Mouse (Mus musculus): ENCODE measurements around the gene Snx5. TPM values are rescaled to one million over a fixed set of nuclear protein-coding genes. Genes with fewer than 3 reads are reported as not detected.
A peak's percentile ranks its signal among the peaks of the same experiment; 100 is the strongest.

Snx5 gene
- polyA plus RNA-seq, 2 experiments = 66.3 to 67.0 TPM

DNA sequence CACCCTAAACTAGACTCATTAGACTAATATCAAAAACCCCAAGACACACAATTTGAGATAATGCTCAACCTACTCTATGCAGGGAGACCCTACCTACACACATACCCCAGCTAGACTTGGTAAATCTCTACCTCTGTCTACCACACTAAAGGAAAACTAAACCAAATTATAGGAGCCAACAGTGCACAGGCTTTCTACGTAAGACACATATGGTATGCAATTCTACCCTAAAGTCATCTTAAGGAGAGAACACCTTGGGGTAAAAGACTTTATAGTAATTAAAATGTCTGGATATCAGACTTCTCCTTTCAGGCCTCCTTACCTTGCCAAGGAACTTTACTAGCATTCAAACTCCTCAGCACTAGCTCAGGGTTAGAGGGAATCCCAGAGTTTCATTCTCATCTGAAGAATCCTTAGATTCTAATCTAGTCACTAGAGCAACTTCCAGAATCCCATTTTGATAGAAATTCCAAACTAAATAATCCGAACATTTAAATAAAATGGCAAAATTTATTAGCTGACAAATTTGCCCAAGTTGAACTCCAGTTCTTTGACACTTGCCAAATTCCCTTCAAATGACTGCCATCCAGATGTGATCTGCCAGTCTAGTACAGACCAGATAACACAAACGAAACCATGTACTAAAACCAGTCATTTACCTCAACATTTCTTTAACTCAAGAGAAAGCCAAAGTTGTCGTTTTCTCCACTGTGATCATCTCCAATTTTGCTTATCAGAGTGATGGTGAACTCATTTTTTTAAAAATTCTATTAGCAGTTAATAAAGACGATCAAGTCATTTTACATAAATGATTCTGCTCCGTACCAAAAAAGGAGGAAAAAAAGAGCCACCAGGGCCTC is 2.0 kb downstream of the Snx5 start:
- H3K36me3 ChIP-seq (replicated peaks; ENCODE audit: control insufficient read depth, insufficient read depth, low read depth) = peaks cover 24% of the 10 kb centered on the region
- ATAC-seq (ENCODE audit: insufficient read depth) (no peak), DNase-seq (ENCODE audit: low read depth in 3 of 3, low spot score in 3 of 3) (no peak)
- H3K4me2 ChIP-seq (ENCODE audit: low read depth) = peak overlapping the region; percentile 73
- H3K27me3 ChIP-seq (ENCODE audit: control insufficient read depth, insufficient read depth, low read length) = no peaks in the 10 kb centered on the region
- peaks cover 30 to 33% of the 10 kb centered on the region in 2 experiments for H3K4me1 ChIP-seq (replicated peaks; ENCODE audit: control insufficient read depth in 2 of 2, insufficient read depth in 2 of 2, low read length in 1 of 2)
- peak overlapping the region; percentile 87 for H3K27ac ChIP-seq
- peak overlapping the region; percentile 72 to 82 for H3K4me3 ChIP-seq (ENCODE audit: insufficient read depth in 1 of 2, low read depth in 2 of 2, low read length in 2 of 2)
- WGBS (ENCODE audit: insufficient replicate concordance) = 1% methylated on average over 6 of the region's 6 CpGs
- TF ChIP-seq EP300 (IDR thresholded peaks at IDR 0.05; ENCODE audit: low read depth) = no peak
- TF ChIP-seq CTCF (IDR thresholded peaks at IDR 0.05; ENCODE audit: low read depth) = no peak
- no peaks in the 10 kb centered on the region for H3K9me3 ChIP-seq (ENCODE audit: control insufficient read depth, low read length)
- peak overlapping the region; percentile 99 for H3K9ac ChIP-seq (replicated peaks)

DNA sequence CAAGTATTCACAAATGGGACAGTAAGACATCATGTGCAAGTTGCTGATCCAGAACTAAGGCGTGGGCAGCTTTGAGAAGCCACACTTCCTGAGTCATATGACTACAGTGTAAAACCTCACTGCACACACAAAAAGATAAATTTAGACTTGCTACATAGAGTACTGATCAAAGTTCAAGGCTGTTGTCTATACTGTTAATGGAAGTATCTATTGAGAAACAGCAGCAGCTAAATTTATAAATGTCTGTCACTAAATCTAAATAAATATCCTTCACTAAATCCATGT is 3.0 kb downstream of the Snx5 start:
- Histone ChIP-seq H3K4me2 (ENCODE audit: low read depth) (peak overlapping the region; percentile 73), H3K4me3 (ENCODE audit: insufficient read depth in 1 of 2, low read depth in 2 of 2, low read length in 2 of 2) (peak overlapping the region; percentile 39 to 82), H3K4me1 (replicated peaks; ENCODE audit: control insufficient read depth in 2 of 2, insufficient read depth in 2 of 2, low read length in 1 of 2) (peaks cover 29 to 31% of the 10 kb centered on the region in 2 experiments), H3K27ac (no peak overlapping the region; the same call in 1 of the 2 replicates), H3K9ac (replicated peaks) (peak overlapping the region; percentile 99), H3K36me3 (replicated peaks; ENCODE audit: control insufficient read depth, insufficient read depth, low read depth) (peaks cover 27% of the 10 kb centered on the region), H3K27me3 (ENCODE audit: control insufficient read depth, insufficient read depth, low read length) (no peaks in the 10 kb centered on the region), H3K9me3 (ENCODE audit: control insufficient read depth, low read length) (no peaks in the 10 kb centered on the region)
- 0% methylated on average over 1 of the region's 1 CpGs for WGBS (ENCODE audit: insufficient replicate concordance)
- ATAC-seq (ENCODE audit: insufficient read depth) (no peak), DNase-seq (ENCODE audit: low read depth in 3 of 3, low spot score in 3 of 3) (no peak)
- TF ChIP-seq CTCF (IDR thresholded peaks at IDR 0.05; ENCODE audit: low read depth) = no peak
- no peak for TF ChIP-seq EP300 (IDR thresholded peaks at IDR 0.05; ENCODE audit: low read depth)

GRCm38 (mm10) chr2:144267004-144267730 is 3.5 kb downstream of the Snx5 start:
- WGBS (ENCODE audit: insufficient replicate concordance) = 26% methylated on average over 5 of the region's 5 CpGs
- H3K36me3 ChIP-seq (replicated peaks; ENCODE audit: control insufficient read depth, insufficient read depth, low read depth) = peaks cover 28% of the 10 kb centered on the region
- ATAC-seq (ENCODE audit: insufficient read depth) = no peak
- peak overlapping the region; percentile 99 for H3K9ac ChIP-seq (replicated peaks)
- H3K9me3 ChIP-seq (ENCODE audit: control insufficient read depth, low read length) = no peaks in the 10 kb centered on the region
- peak overlapping the region; percentile 19; the same call in 1 of the 2 replicates for H3K27ac ChIP-seq
- peak overlapping the region; percentile 73 for H3K4me2 ChIP-seq (ENCODE audit: low read depth)
- H3K4me3 ChIP-seq (ENCODE audit: insufficient read depth in 1 of 2, low read depth in 2 of 2, low read length in 2 of 2) = peak overlapping the region; percentile 39 to 82
- TF ChIP-seq EP300 (IDR thresholded peaks at IDR 0.05; ENCODE audit: low read depth) (no peak), CTCF (IDR thresholded peaks at IDR 0.05; ENCODE audit: low read depth) (no peak)
- H3K27me3 ChIP-seq (ENCODE audit: control insufficient read depth, insufficient read depth, low read length) = no peaks in the 10 kb centered on the region
- H3K4me1 ChIP-seq (replicated peaks; ENCODE audit: control insufficient read depth in 2 of 2, insufficient read depth in 2 of 2, low read length in 1 of 2) = peaks cover 28 to 29% of the 10 kb centered on the region in 2 experiments
- DNase-seq (ENCODE audit: low read depth in 3 of 3, low spot score in 3 of 3) = no peak

DNA sequence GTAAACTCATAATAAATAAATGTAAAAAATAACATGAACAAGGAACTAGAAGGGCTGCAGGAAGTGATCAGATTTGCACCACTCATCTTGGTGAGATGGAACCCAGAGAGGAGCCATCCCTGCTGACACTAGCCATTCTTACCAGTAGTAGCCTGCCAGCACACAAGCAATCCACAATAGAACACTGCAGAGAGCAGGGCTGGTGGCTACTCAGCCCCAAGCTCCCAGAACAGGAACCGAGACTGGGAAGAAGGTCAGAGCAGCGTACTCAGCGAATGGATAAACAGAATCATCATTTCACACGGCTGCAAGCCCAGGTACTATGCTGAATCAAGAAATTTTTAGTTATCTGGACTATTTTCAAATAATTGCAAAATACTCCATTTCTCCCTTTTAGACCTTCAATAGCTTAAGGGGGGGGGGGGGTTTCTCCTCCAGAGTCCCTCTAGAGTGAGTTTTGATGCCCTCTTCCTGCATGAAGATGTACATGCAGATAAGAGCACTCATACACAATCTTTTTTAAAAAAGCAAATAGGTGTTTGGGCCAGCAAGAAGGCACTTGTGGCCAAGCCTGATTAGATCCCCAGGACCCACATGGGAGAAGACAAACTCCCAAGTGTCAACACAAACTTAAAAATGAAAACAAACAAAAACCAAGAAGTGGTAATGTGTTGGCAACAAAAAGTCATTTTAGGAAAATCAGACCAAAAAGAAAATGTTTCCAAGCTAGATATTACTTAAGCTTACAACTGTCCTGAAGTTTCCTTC is 4.6 kb downstream of the Snx5 start:
- H3K27ac ChIP-seq = no peak overlapping the region
- H3K9ac ChIP-seq (replicated peaks) = peak overlapping the region; percentile 45
- ATAC-seq (ENCODE audit: insufficient read depth) (no peak), DNase-seq (ENCODE audit: low read depth in 3 of 3, low spot score in 3 of 3) (no peak)
- no peaks in the 10 kb centered on the region for H3K9me3 ChIP-seq (ENCODE audit: control insufficient read depth, low read length)
- H3K4me3 ChIP-seq (ENCODE audit: insufficient read depth in 1 of 2, low read depth in 2 of 2, low read length in 2 of 2) = peak overlapping the region; percentile 27 to 82; a peak in 3 of 4 replicates
- H3K4me1 ChIP-seq (replicated peaks; ENCODE audit: control insufficient read depth in 2 of 2, insufficient read depth in 2 of 2, low read length in 1 of 2) = peaks cover 26% of the 10 kb centered on the region in 2 experiments
- peaks cover 37% of the 10 kb centered on the region for H3K36me3 ChIP-seq (replicated peaks; ENCODE audit: control insufficient read depth, insufficient read depth, low read depth)
- H3K27me3 ChIP-seq (ENCODE audit: control insufficient read depth, insufficient read depth, low read length) = no peaks in the 10 kb centered on the region
- 29% methylated on average over 4 of the region's 4 CpGs for WGBS (ENCODE audit: insufficient replicate concordance)
- peak overlapping the region; percentile 73 for H3K4me2 ChIP-seq (ENCODE audit: low read depth)
- TF ChIP-seq EP300 (IDR thresholded peaks at IDR 0.05; ENCODE audit: low read depth) (no peak), CTCF (IDR thresholded peaks at IDR 0.05; ENCODE audit: low read depth) (no peak)
